Mouse (Mus musculus) lung, adult 2 months (tissue): ENCODE results near the gene A830018L16Rik.

Experiments used
- CTCF ChIP-seq: fragments of 200-500 bp; IDR thresholded peaks from 2 replicates; pipeline ENCODE4 v1.5.1; 2011; ENCODE audit warnings: mild to moderate bottlenecking, low read length, control low read depth; ENCODE audit not compliant: insufficient read depth
- POLR2A ChIP-seq: fragments of 200-500 bp; IDR thresholded peaks from 2 replicates; pipeline ENCODE4 v1.6.1; 2011; ENCODE audit warnings: low read depth, mild to moderate bottlenecking, control low read depth, low read length, borderline replicate concordance; ENCODE audit errors: extremely low read depth

DNA sequence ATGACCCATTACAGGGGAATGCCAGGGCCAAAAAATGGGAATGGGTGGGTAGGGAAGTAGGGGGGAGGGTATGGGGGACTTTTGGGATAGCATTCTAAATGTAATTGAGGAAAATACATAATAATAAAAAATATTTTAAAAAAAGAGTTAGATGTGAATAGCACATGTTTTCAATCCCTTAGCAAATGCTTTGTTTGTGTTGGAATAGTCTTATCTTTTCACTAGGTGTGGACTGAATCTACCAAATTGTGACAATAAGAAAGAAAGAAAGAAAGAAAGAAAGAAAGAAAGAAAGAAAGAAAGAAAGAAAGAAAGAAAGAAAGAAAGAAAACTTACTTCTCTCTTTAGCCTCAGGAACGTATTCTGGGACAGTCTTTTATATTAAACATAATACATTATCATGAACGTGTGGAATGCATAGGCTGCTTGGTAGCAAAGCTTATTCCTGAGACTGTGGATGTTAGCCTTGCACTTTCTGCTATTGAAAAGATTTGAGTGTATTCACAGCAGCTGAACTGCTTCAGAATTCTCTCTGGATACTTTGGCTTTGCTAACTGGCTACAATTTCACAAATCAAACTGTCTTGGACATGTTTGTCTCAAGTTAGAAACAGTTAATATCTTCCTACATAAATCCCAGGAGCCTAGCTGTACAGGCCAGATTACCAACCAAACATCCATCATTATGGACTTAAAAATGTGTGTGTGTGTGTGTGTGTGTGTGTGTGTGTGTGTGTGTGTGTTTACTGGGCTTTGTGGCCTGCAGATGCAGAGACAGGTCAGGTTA lies 545.7 kb downstream of the A830018L16Rik start:
- TF ChIP-seq CTCF (no peak), POLR2A (no peak)
